Mouse (Mus musculus): ENCODE measurements around the gene Soga1. TPM values are rescaled to one million over a fixed set of nuclear protein-coding genes. Genes with fewer than 3 reads are reported as not detected.

Soga1 gene
- polyA plus RNA-seq, 1 experiment from 2014 or later: 7.1 TPM

GRCm38 (mm10) chr2:157099532-157100318, 20.7 kb upstream of the Soga1 start:
- WGBS: 89% methylated on average over 12 of the region's 12 CpGs
- H3K4me3 ChIP-seq: no peak overlapping the region

GRCm38 (mm10) chr2:157095005-157095755, 16.1 kb upstream of the Soga1 start:
- no peak overlapping the region for H3K9ac ChIP-seq

More at GRCm38 (mm10) chr2:157099532-157100318, 20.7 kb upstream of the Soga1 start:
- no peaks in the 10 kb centered on the region for H3K9me3 ChIP-seq
- no peaks in the 10 kb centered on the region for H3K4me1 ChIP-seq
- no peaks in the 10 kb centered on the region for H3K36me3 ChIP-seq (replicated peaks)
- H3K9ac ChIP-seq: no peak overlapping the region
- H3K27me3 ChIP-seq (replicated peaks): no peaks in the 10 kb centered on the region
- H3K4me2 ChIP-seq: no peak overlapping the region
- no peak for ATAC-seq (replicated peaks)
- no peak overlapping the region for H3K27ac ChIP-seq

GRCm38 (mm10) chr2:157092024-157092423, 13.0 kb upstream of the Soga1 start:
- Histone ChIP-seq H3K4me2 (no peak overlapping the region), H3K27me3 (replicated peaks) (no peaks in the 10 kb centered on the region), H3K4me3 (no peak overlapping the region), H3K36me3 (replicated peaks) (no peaks in the 10 kb centered on the region), H3K4me1 (no peaks in the 10 kb centered on the region; the same call in 1 of the 2 replicates), H3K9me3 (no peaks in the 10 kb centered on the region), H3K27ac (no peak overlapping the region), H3K9ac (no peak overlapping the region)
- WGBS: 42% methylated on average over 8 of the region's 8 CpGs
- peak; percentile 52 for ATAC-seq (replicated peaks)

More at GRCm38 (mm10) chr2:157095005-157095755, 16.1 kb upstream of the Soga1 start:
- no peak overlapping the region for H3K4me3 ChIP-seq
- no peak overlapping the region for H3K4me2 ChIP-seq
- no peaks in the 10 kb centered on the region; the same call in 1 of the 2 replicates for H3K4me1 ChIP-seq
- H3K9me3 ChIP-seq: no peaks in the 10 kb centered on the region
- WGBS: 63% methylated on average over 9 of the region's 9 CpGs
- H3K27me3 ChIP-seq (replicated peaks): no peaks in the 10 kb centered on the region
- ATAC-seq (replicated peaks): no peak; the same call in 1 of the 2 replicates
- no peaks in the 10 kb centered on the region for H3K36me3 ChIP-seq (replicated peaks)
- H3K27ac ChIP-seq: no peak overlapping the region

GRCm38 (mm10) chr2:157087536-157088317, 8.7 kb upstream of the Soga1 start:
- H3K4me1 ChIP-seq: no peaks in the 10 kb centered on the region; the same call in 1 of the 2 replicates
- no peak overlapping the region for H3K27ac ChIP-seq
- no peak overlapping the region for H3K4me2 ChIP-seq
- H3K4me3 ChIP-seq: no peak overlapping the region
- 82% methylated on average over 14 of the region's 14 CpGs for WGBS
- no peaks in the 10 kb centered on the region for H3K36me3 ChIP-seq (replicated peaks)
- ATAC-seq (replicated peaks): no peak
- no peaks in the 10 kb centered on the region for H3K9me3 ChIP-seq
- no peak overlapping the region for H3K9ac ChIP-seq
- H3K27me3 ChIP-seq (replicated peaks): no peaks in the 10 kb centered on the region

GRCm38 (mm10) chr2:157086796-157087195, 7.7 kb upstream of the Soga1 start, which contains the start of gene Tldc2:
Gene Tldc2 (plus strand): TSS chr2:157087055.
- 83% methylated on average over 8 of the region's 8 CpGs for WGBS
- no peak for ATAC-seq (replicated peaks)
- Histone ChIP-seq H3K4me2 (no peak within 1 kb of the TSS), H3K36me3 (replicated peaks) (no peaks in the 10 kb centered on the region), H3K27ac (no peak within 1 kb of the TSS), H3K4me1 (0 out of 2 replicates have a peak, but pooled peaks cover 5% of the 10 kb centered on the region), H3K27me3 (replicated peaks) (no peaks in the 10 kb centered on the region), H3K4me3 (no peak within 1 kb of the TSS), H3K9me3 (no peaks in the 10 kb centered on the region), H3K9ac (no peak within 1 kb of the TSS)

GRCm38 (mm10) chr2:157084831-157085585, 6.0 kb upstream of the Soga1 start:
- no peak overlapping the region for H3K4me2 ChIP-seq
- H3K9me3 ChIP-seq: no peaks in the 10 kb centered on the region
- no peaks in the 10 kb centered on the region for H3K36me3 ChIP-seq (replicated peaks)
- H3K27me3 ChIP-seq (replicated peaks): no peaks in the 10 kb centered on the region
- no peak for ATAC-seq (replicated peaks)
- no peak overlapping the region for H3K4me3 ChIP-seq
- no peak overlapping the region for H3K27ac ChIP-seq
- peaks cover 6% of the 10 kb centered on the region for H3K4me1 ChIP-seq
- WGBS: 89% methylated on average over 7 of the region's 7 CpGs
- no peak overlapping the region for H3K9ac ChIP-seq

- Histone ChIP-seq H3K36me3 (replicated peaks) (no peaks in the 10 kb centered on the region), H3K27me3 (replicated peaks) (no peaks in the 10 kb centered on the region), H3K9ac (no peak overlapping the region), H3K27ac (no peak overlapping the region), H3K4me1 (peaks cover 16% of the 10 kb centered on the region), H3K9me3 (no peaks in the 10 kb centered on the region), H3K4me3 (no peak overlapping the region), H3K4me2 (no peak overlapping the region)
- no peak for ATAC-seq (replicated peaks)
- 25% methylated on average over 7 of the region's 7 CpGs for WGBS
Measured at GRCm38 (mm10) chr2:157081960-157082359, 2.9 kb upstream of the Soga1 start.

- H3K9me3 ChIP-seq: no peaks in the 10 kb centered on the region
- no peak overlapping the region for H3K4me2 ChIP-seq
- no peak overlapping the region for H3K27ac ChIP-seq
- 96% methylated on average over 8 of the region's 8 CpGs for WGBS
- H3K9ac ChIP-seq: no peak overlapping the region
- ATAC-seq (replicated peaks): no peak
- no peaks in the 10 kb centered on the region for H3K36me3 ChIP-seq (replicated peaks)
- no peaks in the 10 kb centered on the region for H3K27me3 ChIP-seq (replicated peaks)
- H3K4me3 ChIP-seq: no peak overlapping the region
- H3K4me1 ChIP-seq: peaks cover 22% of the 10 kb centered on the region
Measured at GRCm38 (mm10) chr2:157081331-157081730, 2.3 kb upstream of the Soga1 start.

- ATAC-seq (replicated peaks): 0 out of 2 replicates have a peak, but pooled peaks have one; percentile 0
- 5% methylated on average over 16 of the region's 16 CpGs for WGBS
- peak overlapping the region; percentile 99 for H3K9ac ChIP-seq
- H3K4me3 ChIP-seq: peak overlapping the region; percentile 97
- peak overlapping the region; percentile 98 for H3K4me2 ChIP-seq
- H3K27ac ChIP-seq: peak overlapping the region; percentile 97
- H3K4me1 ChIP-seq: peaks cover 38% of the 10 kb centered on the region
- no peaks in the 10 kb centered on the region for H3K36me3 ChIP-seq (replicated peaks)
- no peaks in the 10 kb centered on the region for H3K9me3 ChIP-seq
- H3K27me3 ChIP-seq (replicated peaks): no peaks in the 10 kb centered on the region
Measured at GRCm38 (mm10) chr2:157079701-157080180, 687 bp upstream of the Soga1 start.

- Histone ChIP-seq H3K4me3 (peak overlapping the region; percentile 97), H3K27me3 (replicated peaks) (no peaks in the 10 kb centered on the region), H3K9ac (peak overlapping the region; percentile 99), H3K9me3 (no peaks in the 10 kb centered on the region), H3K4me2 (peak overlapping the region; percentile 98), H3K36me3 (replicated peaks) (no peaks in the 10 kb centered on the region), H3K27ac (peak overlapping the region; percentile 97), H3K4me1 (peaks cover 53% of the 10 kb centered on the region)
- under 1% methylated on average over 77 of the region's 79 CpGs for WGBS
- ATAC-seq (replicated peaks): peak; percentile 19
Measured at GRCm38 (mm10) chr2:157078059-157078792, 828 bp downstream of the Soga1 start.

- H3K4me1 ChIP-seq: peaks cover 59% of the 10 kb centered on the region
- no peaks in the 10 kb centered on the region for H3K36me3 ChIP-seq (replicated peaks)
- peak overlapping the region; percentile 99 for H3K9ac ChIP-seq
- no peaks in the 10 kb centered on the region for H3K27me3 ChIP-seq (replicated peaks)
- H3K9me3 ChIP-seq: no peaks in the 10 kb centered on the region
- WGBS: 0% methylated on average over 15 of the region's 15 CpGs
- H3K4me3 ChIP-seq: peak overlapping the region; percentile 97
- peak overlapping the region; percentile 97 for H3K27ac ChIP-seq
- ATAC-seq (replicated peaks): no peak
- H3K4me2 ChIP-seq: peak overlapping the region; percentile 98
Measured at GRCm38 (mm10) chr2:157077641-157078058, 1.4 kb downstream of the Soga1 start.
